Mouse (Mus musculus): ENCODE measurements around the gene Pam.
A peak's percentile ranks its signal among the peaks of the same experiment; 100 is the strongest.
"Not testable (repeated sequence)": the region's sequence is repeated elsewhere in the genome, so short reads cannot be mapped to it uniquely, and the experiment has no call there.

The Pam gene

DNA sequence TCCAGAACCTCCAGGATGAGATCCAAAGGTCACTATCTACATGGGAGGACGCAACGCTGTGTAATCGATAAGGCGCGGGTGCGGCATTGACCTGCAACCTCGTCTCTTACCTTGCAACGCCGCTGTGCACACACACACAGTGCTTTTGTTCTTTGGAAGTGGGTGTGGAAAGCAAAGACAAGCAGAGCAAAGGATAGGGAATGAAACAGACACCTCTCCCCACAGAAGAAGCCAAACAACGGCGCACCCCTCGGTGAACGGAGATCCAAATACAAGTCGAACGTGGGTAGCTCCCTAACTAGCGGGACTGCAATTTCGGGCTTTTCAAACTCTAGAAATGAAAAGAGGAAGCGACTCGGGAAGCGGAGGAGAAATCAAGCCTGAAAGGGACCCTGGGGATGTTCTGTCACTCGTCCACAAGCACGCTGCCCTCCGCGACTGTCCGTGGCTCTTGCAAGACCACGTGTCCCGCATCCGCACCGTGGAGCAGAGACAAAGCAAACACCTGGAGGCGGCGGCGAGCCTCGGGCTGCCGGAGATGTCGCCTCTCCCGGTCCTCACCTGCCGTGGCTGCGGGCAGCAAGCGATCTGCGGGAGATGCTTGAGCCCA lies 326.0 kb downstream of the Pam start:
- DNase-seq (ENCODE audit: low spot score in 2 of 2) = peak in 1 of 2 experiments; percentile 38

DNA sequence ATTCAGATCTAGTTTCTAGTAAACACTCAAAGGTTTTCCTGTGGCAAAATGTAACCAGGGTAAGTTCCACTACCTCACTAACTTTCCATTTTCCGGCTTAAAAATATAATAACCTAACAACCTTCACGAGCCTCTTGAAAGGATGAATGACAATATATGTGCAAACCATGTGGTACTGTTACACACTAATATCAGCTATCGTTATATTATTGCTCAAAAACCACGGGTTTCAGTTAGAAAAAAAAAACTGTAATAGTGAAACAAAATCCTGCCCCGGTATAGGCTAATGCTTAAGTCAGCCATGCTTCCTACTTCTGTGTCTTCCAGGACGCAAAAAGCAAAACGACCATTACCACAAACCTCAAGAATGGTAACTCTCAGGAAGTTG lies 326.5 kb downstream of the Pam start:
- DNase-seq (ENCODE audit: low spot score in 2 of 2) = no peak

DNA sequence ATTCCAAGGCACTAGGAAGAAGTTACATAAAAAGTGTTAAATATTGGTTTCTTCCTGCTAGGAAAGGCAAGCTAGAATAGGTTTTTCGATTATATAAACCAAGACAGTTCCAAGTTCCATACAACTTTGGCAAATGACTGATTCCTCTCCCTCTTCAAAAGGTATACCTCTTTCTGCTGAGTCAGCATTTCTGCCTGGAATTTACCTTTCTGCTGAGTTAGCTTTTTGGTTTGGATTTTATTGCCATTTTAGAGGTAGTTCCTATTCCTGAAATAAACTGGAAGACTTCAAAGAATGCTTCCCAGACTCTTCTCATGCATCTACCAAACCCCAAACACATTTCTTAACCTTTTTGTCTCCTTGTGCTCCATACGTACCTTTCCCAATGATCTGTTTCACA lies 327.4 kb downstream of the Pam start:
- no peak for DNase-seq (ENCODE audit: low spot score in 2 of 2)

DNA sequence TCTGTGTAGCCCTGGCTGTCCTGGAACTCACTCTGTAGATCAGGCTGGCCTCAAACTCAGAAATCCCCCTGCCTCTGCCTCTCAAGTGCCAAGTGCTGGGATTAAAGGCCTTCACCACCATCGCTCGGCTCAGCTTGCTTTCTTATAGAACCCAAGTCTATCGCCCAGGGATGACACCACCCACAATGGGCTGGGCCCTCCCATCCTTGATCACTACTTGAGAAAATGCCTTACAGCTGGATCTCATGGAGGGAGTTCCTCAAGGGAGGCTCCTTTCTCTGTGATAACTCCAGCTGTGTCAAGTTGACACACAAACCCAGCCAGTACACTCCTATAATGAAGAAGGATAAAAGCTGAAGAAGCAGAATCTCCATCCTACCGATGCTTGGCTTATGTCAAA lies 329.7 kb downstream of the Pam start:
- DNase-seq (ENCODE audit: low spot score in 2 of 2) = not testable (repeated sequence)

DNA sequence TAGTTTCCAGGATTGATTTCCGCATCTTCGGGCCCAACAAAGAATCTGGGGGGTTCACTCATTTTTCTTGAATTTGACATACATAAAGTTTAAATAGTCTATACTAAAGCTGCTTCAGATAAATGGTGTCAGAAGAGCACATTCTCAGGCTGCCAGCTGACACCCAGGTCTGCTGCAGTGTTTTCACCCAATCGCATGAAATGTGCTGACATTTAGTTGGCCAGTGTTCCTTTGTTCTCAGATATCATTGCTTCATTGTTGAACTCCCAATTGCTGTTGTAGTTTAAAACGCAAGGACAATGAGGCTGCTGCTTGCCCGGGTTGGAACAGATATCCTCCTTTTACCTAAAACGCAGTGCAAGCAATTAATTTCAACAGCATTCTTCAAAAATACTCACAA lies 334.0 kb downstream of the Pam start:
- no peak for DNase-seq (ENCODE audit: low spot score in 2 of 2)

DNA sequence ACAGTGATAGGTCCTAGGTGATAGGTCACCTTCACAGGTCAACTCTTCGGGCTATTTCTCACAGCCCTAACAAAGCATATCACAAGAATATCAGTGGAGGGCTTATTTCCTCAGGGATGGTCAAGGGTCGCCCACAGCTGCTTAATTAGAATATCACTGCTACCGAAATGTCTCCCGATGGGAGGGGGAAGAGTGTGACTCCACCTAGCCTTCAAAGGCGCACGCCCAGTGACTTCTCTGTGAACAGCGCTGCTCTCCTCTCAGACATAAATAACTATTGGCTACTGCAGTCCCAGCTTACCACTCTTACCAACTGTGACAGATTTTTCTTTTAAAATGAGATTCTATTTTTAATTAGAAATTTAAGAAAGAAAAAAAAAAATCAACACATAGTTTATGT lies 334.8 kb downstream of the Pam start:
- no peak for DNase-seq (ENCODE audit: low spot score in 2 of 2)

DNA sequence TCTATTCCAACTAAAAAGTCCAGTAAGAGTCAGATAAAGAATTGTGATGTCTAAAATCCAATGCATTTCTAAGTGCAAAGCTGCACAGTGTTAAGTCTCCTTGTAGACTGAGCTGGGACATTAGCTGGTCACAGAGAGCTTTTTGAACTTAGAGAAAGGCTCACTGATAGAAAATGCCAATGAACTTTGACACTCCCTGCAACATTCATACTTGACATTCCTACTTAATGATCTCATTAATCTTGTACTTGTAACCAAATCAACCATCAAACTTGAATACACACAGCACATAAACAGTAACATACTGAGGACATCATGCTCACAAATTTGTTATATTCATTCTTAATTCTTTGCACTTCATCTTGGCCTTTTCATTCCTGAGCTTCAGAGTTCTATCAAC lies 335.6 kb downstream of the Pam start:
- DNase-seq (ENCODE audit: low spot score in 2 of 2) = no peak

DNA sequence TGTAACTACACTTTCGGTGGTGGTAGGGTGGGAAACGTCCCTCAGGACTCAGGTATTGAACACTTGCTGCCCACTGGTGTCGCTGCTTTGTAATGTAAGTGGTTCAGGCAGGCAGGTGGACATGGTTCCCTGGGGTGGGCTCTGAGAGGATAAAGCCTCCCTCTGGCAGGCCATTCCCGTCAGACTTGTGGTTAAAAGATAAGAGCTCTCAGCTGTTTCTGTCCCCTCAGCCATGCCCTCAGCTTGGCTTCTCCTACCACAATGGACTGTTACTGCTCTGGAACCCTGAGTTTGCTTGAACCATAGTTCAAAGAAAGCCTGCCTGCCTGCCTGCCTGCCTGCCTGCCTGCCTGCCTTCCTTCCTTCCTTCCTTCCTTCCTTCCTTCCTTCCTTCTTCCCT lies 341.1 kb downstream of the Pam start:
- no peak for DNase-seq (ENCODE audit: low spot score in 2 of 2)

DNA sequence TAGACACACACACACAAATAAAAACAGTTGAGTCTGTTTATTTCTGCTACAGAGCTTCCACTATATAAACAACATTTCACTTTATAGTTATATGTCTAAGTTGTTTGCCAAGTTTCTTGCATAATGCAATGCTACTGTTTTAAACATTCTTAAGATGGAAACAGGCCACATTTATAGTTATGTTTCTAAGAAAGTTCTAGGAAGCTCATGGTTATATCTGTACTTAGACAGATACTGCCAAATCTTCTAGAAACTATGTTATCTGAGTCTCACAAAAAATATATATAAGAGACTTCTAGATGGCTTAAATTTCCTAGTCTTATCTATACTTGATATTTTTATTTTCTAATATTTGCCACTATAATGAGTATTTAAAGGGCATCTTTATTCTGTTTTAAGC lies 342.2 kb downstream of the Pam start:
- DNase-seq (ENCODE audit: low spot score in 2 of 2) = no peak

DNA sequence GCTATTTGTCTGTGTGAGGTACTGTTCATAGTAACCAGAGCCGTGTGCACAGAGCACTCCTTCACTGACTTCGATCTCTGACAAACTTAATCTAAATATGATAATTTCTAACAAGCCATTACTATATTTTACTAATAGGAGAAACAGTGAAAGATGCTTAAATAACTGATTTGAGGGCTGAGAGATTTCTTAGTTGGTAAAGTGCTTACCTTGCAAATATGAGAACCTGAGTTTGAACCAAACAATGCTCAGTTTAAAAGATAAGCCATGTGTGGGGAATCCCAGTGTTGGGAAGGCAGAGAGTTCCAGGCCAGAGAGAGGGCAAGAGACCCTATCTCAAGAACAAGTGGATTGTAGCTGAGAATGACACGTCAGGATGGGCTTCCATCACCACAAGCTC lies 347.3 kb downstream of the Pam start:
- no peak for DNase-seq (ENCODE audit: low spot score in 2 of 2)

DNA sequence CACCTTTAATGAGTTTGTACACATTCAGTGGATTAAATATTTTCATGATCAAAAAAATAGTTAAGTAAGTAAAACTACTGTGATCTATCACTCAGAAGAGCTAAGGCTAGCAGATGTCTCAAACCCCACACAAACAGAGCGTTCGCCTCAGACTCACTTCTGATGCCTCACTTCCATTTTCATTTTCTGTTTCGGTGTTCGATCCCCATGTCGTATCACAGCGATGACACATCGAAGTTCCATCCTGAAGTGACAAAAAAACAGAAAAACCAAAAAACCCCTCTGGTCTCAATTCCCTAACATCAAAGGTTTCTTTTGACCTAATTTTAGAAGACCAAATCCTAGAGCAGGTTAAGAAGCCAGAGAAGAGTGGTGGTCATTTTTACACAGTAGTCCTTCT lies 349.2 kb downstream of the Pam start:
- no peak for DNase-seq (ENCODE audit: low spot score in 2 of 2)

DNA sequence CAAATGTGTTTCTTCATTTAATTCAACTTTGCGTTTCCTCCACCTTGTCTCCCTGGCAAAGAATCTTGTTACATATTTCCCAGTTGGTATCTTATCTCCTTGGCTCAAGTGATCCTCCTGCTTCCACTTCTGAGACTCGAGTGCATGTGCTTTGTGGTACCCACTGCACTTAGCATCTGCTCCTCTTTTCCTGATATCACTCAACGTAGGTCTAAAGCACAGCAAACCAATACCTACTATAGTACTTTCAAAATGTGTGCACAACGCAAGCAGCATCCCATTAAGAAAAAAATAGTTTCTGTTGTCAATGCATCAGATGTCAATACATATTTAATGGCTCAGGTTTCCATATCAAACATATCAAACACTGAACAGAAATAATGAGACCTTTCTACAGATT lies 349.7 kb downstream of the Pam start:
- no peak for DNase-seq (ENCODE audit: low spot score in 2 of 2)
